Comparison of ENCODE assay signal across 7 mouse cellular contexts in genomic region chrX:157454430-157454829, GRCm38 (mm10). TPM values are rescaled to one million over a fixed set of nuclear protein-coding genes. Genes with fewer than 3 reads are reported as not detected.
DNase-seq lines count a peak whose midpoint lies in the region; ATAC-seq lines count a peak whose summit lies in the region.

No protein-coding gene starts in this region.

- H3K9ac ChIP-seq in liver, embryonic 12.5 days, result no peak overlapping the region
- H3K9ac ChIP-seq in liver, embryonic 11.5 days (ENCODE audit: low read depth, low read length), result no peak overlapping the region

- peak; percentile 23 for DNase-seq in liver
- peak; percentile 61 for DNase-seq in R1 (ENCODE audit: low read depth, low spot score)
- DNase-seq in cerebellum, postnatal 4 days (ENCODE audit: low spot score in 2 of 2), result peak; percentile 47 to 73
- DNase-seq in hindlimb bud, embryonic 11.5 days (ENCODE audit: extremely low spot score, low read depth, low spot score), result peak; percentile 20
- peak; percentile 33 for DNase-seq in liver, embryonic 11.5 days (ENCODE audit: low spot score)
- DNase-seq in right cerebral cortex, adult 2 months (ENCODE audit: low spot score in 2 of 2), result peak; percentile 54 to 69

- H3K9me3 ChIP-seq in liver, embryonic 12.5 days (replicated peaks), result no peaks in the 10 kb centered on the region
- H3K9me3 ChIP-seq in liver, embryonic 11.5 days (ENCODE audit: control insufficient read depth, low read length), result no peaks in the 10 kb centered on the region

- H3K36me3 ChIP-seq in liver, embryonic 12.5 days, result peaks cover 10% of the 10 kb centered on the region
- H3K36me3 ChIP-seq in liver, embryonic 11.5 days (ENCODE audit: control insufficient read depth, insufficient read depth, low read length), result no peaks in the 10 kb centered on the region; the same call in 1 of the 2 replicates

- H3K27me3 ChIP-seq in liver, embryonic 12.5 days (replicated peaks), result no peaks in the 10 kb centered on the region
- no peaks in the 10 kb centered on the region for H3K27me3 ChIP-seq in liver, embryonic 11.5 days (replicated peaks; ENCODE audit: control insufficient read depth, insufficient read depth, low read length)

- WGBS in liver, embryonic 12.5 days (ENCODE audit: insufficient replicate concordance), result 47% methylated on average over 1 of the region's 1 CpGs
- 61% methylated on average over 1 of the region's 1 CpGs for WGBS in liver, embryonic 11.5 days

- H3K4me3 ChIP-seq in liver, embryonic 12.5 days, result no peak overlapping the region
- no peak overlapping the region for H3K4me3 ChIP-seq in liver, embryonic 11.5 days (ENCODE audit: low read depth, low read length)

- H3K4me1 ChIP-seq in liver, embryonic 12.5 days, result no peaks in the 10 kb centered on the region
- no peaks in the 10 kb centered on the region for H3K4me1 ChIP-seq in liver, embryonic 11.5 days (replicated peaks; ENCODE audit: control insufficient read depth, insufficient read depth, low read length)

- no peak overlapping the region for H3K27ac ChIP-seq in liver, embryonic 12.5 days
- H3K27ac ChIP-seq in liver, embryonic 11.5 days (ENCODE audit: low read depth, low read length), result no peak overlapping the region

- ATAC-seq in liver, embryonic 12.5 days, result no peak
- no peak for ATAC-seq in liver, embryonic 11.5 days (replicated peaks; ENCODE audit: low FRiP score)

- no peak overlapping the region for H3K4me2 ChIP-seq in liver, embryonic 12.5 days
- no peak overlapping the region for H3K4me2 ChIP-seq in liver, embryonic 11.5 days

RNA-seq across cellular contexts. Expression of gene Sms, which starts 37.7 kb away (rescaled TPM):
- 31.2 and 33.3 TPM in 2 replicates for polyA plus RNA-seq in liver, embryonic 12.5 days (2016; fragmentation: Nextera tagmentation; extraction: Ambion mirVana)
- 63.3 and 63.6 TPM in 2 replicates for polyA plus RNA-seq in liver, embryonic 11.5 days (2014; fragmentation: Nextera tagmentation; extraction: Ambion mirVana)

RNA-seq across cellular contexts. Expression of gene Phex, which starts 39.3 kb away (rescaled TPM):
- 0.07 TPM in 2 replicates for polyA plus RNA-seq in liver, embryonic 12.5 days (2016; fragmentation: Nextera tagmentation; extraction: Ambion mirVana)
- polyA plus RNA-seq in liver, embryonic 11.5 days (2014; fragmentation: Nextera tagmentation; extraction: Ambion mirVana), result 0.10 and 0.25 TPM in 2 replicates
